Mouse (Mus musculus) ovary, postnatal 14 days (tissue): Measurements from ENCODE around the gene Rbpjl.

ENCODE experiments used
- DNase-seq: peaks from one replicate; pipeline ENCODE4 v3.0.0; 2022; ENCODE audit warnings: low spot score

Gene Rbpjl

GRCm38 (mm10) chr2:164429881-164430615, 27.1 kb downstream of the Rbpjl start:
- DNase-seq = no peak

GRCm38 (mm10) chr2:164430697-164431096, 27.8 kb downstream of the Rbpjl start:
- no peak for DNase-seq

- DNase-seq = no peak
These were observed 28.9 kb downstream of the Rbpjl start for GRCm38 (mm10) chr2:164431676-164432465.

- no peak for DNase-seq
These were observed 29.7 kb downstream of the Rbpjl start for GRCm38 (mm10) chr2:164432541-164433191.

- DNase-seq = no peak
These were observed 30.4 kb downstream of the Rbpjl start for GRCm38 (mm10) chr2:164433278-164433895.

- no peak for DNase-seq
These were observed 31.7 kb downstream of the Rbpjl start for GRCm38 (mm10) chr2:164434681-164435080.

GRCm38 (mm10) chr2:164435216-164436090, 32.5 kb downstream of the Rbpjl start:
- no peak for DNase-seq

- no peak for DNase-seq
These were observed 33.4 kb downstream of the Rbpjl start for GRCm38 (mm10) chr2:164436215-164436913.

GRCm38 (mm10) chr2:164436961-164437360, 34.0 kb downstream of the Rbpjl start:
- DNase-seq = no peak

- DNase-seq = no peak
These were observed 34.8 kb downstream of the Rbpjl start for GRCm38 (mm10) chr2:164437710-164438109.

GRCm38 (mm10) chr2:164438257-164438656, 35.3 kb downstream of the Rbpjl start:
- DNase-seq = no peak

GRCm38 (mm10) chr2:164439001-164439421, 36.1 kb downstream of the Rbpjl start:
- no peak for DNase-seq

- no peak for DNase-seq
These were observed 37.4 kb downstream of the Rbpjl start for GRCm38 (mm10) chr2:164440314-164440713.

GRCm38 (mm10) chr2:164441155-164441554, 38.2 kb downstream of the Rbpjl start:
- no peak for DNase-seq

- no peak for DNase-seq
These were observed 38.8 kb downstream of the Rbpjl start for GRCm38 (mm10) chr2:164441731-164442130.

GRCm38 (mm10) chr2:164442315-164443050, 39.5 kb downstream of the Rbpjl start:
- peak; percentile 43 for DNase-seq

GRCm38 (mm10) chr2:164443051-164443437, 40.1 kb downstream of the Rbpjl start:
- peak; percentile 89 for DNase-seq

- DNase-seq = no peak
These were observed 40.6 kb downstream of the Rbpjl start, which contains the start of gene Sdc4 for GRCm38 (mm10) chr2:164443460-164444000. Sdc4 (minus strand) TSS chr2:164443887.

GRCm38 (mm10) chr2:164444701-164445100, 41.8 kb downstream of the Rbpjl start:
- no peak for DNase-seq
